In genomic region chr1:191071613-191072012, GRCm38 (mm10) we compare ENCODE assay signal across 42 mouse cellular contexts. TPM values are rescaled to one million over a fixed set of nuclear protein-coding genes. Genes with fewer than 3 reads are reported as not detected.
DNase-seq lines count a peak whose midpoint lies in the region; ATAC-seq and TF ChIP-seq lines count a peak whose summit lies in the region.
"Had no signal": no experiment of that assay in that cellular context is flagged by ENCODE, and none has a peak within 500 bp of the region (broad histone marks: within the 10 kb centered on the region; RNA-seq: fewer than 3 reads in every experiment).

No protein-coding gene starts in this region.

- no peaks in the 10 kb centered on the region for H3K9me3 ChIP-seq in liver, embryonic 13.5 days (replicated peaks)
- H3K9me3 ChIP-seq in liver, embryonic 11.5 days (ENCODE audit: control insufficient read depth, low read length): no peaks in the 10 kb centered on the region
- no peaks in the 10 kb centered on the region for H3K9me3 ChIP-seq in intestine, embryonic 16.5 days (ENCODE audit: control insufficient read depth, low read length)
- H3K9me3 ChIP-seq: heart, embryonic 13.5 days; hindbrain, embryonic 15.5 days; limb, embryonic 13.5 days; midbrain, embryonic 10.5 days; midbrain, embryonic 15.5 days had no signal

- DNase-seq in heart, adult 8-10 months (ENCODE audit: low spot score): peak; percentile 14
- no peak for DNase-seq in heart, adult 11 months
- DNase-seq in liver, embryonic 13.5 days: no peak
- no peak for DNase-seq in liver, embryonic 11.5 days (ENCODE audit: low spot score)
- DNase-seq in left cerebral cortex, postnatal 25 days (ENCODE audit: low spot score in 2 of 2): no peak
- no peak for DNase-seq in left cerebral cortex, adult 8-10 months (ENCODE audit: low spot score in 2 of 2)
- DNase-seq: adrenal gland, adult 8-10 months; cerebellum, adult 18-20 months; cerebellum, postnatal 14 days; gastrocnemius, adult 2 months; gastrocnemius, postnatal 36 days; heart, adult 2 months; heart, postnatal 10 days; kidney, postnatal 4 days; right cerebral cortex, adult 18-20 months; thymus, adult 2 months; thymus, postnatal 36 days had no signal

- no peak for TF ChIP-seq CTCF in small intestine, adult 2 months (IDR thresholded peaks at IDR 0.05; ENCODE audit: extremely low read depth, insufficient read length, insufficient replicate concordance, low read depth, low read length)

- WGBS in liver, embryonic 13.5 days (ENCODE audit: insufficient replicate concordance): 79% methylated on average over 6 of the region's 6 CpGs
- 83% methylated on average over 6 of the region's 6 CpGs for WGBS in liver, embryonic 11.5 days
- WGBS in intestine, embryonic 16.5 days: 65% methylated on average over 6 of the region's 6 CpGs
- WGBS in small intestine, adult 2 months: 41% methylated on average over 6 of the region's 6 CpGs

- H3K4me2 ChIP-seq in liver, embryonic 13.5 days: no peak overlapping the region
- H3K4me2 ChIP-seq in liver, embryonic 11.5 days: no peak overlapping the region
- peak overlapping the region; percentile 0; the same call in 1 of the 2 replicates for H3K4me2 ChIP-seq in intestine, embryonic 16.5 days (ENCODE audit: low read depth, low read length)
- H3K4me2 ChIP-seq: heart, embryonic 13.5 days; hindbrain, embryonic 15.5 days; limb, embryonic 13.5 days; midbrain, embryonic 15.5 days had no signal

- no peaks in the 10 kb centered on the region for H3K27me3 ChIP-seq in liver, embryonic 13.5 days
- no peaks in the 10 kb centered on the region for H3K27me3 ChIP-seq in liver, embryonic 11.5 days (replicated peaks; ENCODE audit: control insufficient read depth, insufficient read depth, low read length)
- H3K27me3 ChIP-seq in intestine, embryonic 16.5 days (replicated peaks; ENCODE audit: control insufficient read depth, insufficient read depth, low read length): no peaks in the 10 kb centered on the region
- H3K27me3 ChIP-seq in small intestine, adult 2 months (ENCODE audit: control insufficient read depth, insufficient read depth, low read length): no peaks in the 10 kb centered on the region
- H3K27me3 ChIP-seq: CH12.LX; heart, embryonic 13.5 days; hindbrain, embryonic 15.5 days; limb, embryonic 13.5 days; midbrain, embryonic 15.5 days had no signal

- peak overlapping the region; percentile 23; the same call in 1 of the 2 replicates for H3K27ac ChIP-seq in liver, embryonic 13.5 days
- no peak overlapping the region for H3K27ac ChIP-seq in liver, embryonic 11.5 days (ENCODE audit: low read depth, low read length)
- peak overlapping the region; percentile 85 for H3K27ac ChIP-seq in intestine, embryonic 16.5 days (ENCODE audit: low read length)
- H3K27ac ChIP-seq in small intestine, adult 2 months (ENCODE audit: insufficient read depth, low read depth, low read length): peak overlapping the region; percentile 83
- H3K27ac ChIP-seq: gastrocnemius, adult 2 months; heart, adult 2 months; hindbrain, embryonic 15.5 days; kidney, postnatal 0 days; limb, embryonic 13.5 days; midbrain, embryonic 10.5 days; midbrain, embryonic 15.5 days had no signal

- TF ChIP-seq POLR2A in small intestine, adult 2 months (IDR thresholded peaks at IDR 0.05; ENCODE audit: low read depth, low read length): no peak

- H3K4me3 ChIP-seq in liver, embryonic 13.5 days (replicated peaks): no peak overlapping the region
- no peak overlapping the region for H3K4me3 ChIP-seq in liver, embryonic 11.5 days (ENCODE audit: low read depth, low read length)
- H3K4me3 ChIP-seq in intestine, embryonic 16.5 days (ENCODE audit: low read length): no peak overlapping the region
- no peak overlapping the region for H3K4me3 ChIP-seq in small intestine, adult 2 months (ENCODE audit: low read depth, low read length)
- H3K4me3 ChIP-seq: erythroblast, embryonic 14.5 days; gastrocnemius, adult 2 months; heart, adult 2 months; heart, embryonic 13.5 days; hindbrain, embryonic 15.5 days; limb, embryonic 13.5 days; midbrain, embryonic 10.5 days; midbrain, embryonic 15.5 days had no signal

- no peak overlapping the region for H3K9ac ChIP-seq in liver, embryonic 13.5 days
- H3K9ac ChIP-seq in liver, embryonic 11.5 days (ENCODE audit: low read depth, low read length): no peak overlapping the region
- no peak overlapping the region for H3K9ac ChIP-seq in intestine, embryonic 16.5 days (ENCODE audit: low read depth, low read length)
- H3K9ac ChIP-seq: heart, embryonic 13.5 days; hindbrain, embryonic 15.5 days; limb, embryonic 13.5 days; midbrain, embryonic 15.5 days had no signal

- peaks cover 11% of the 10 kb centered on the region; the same call in 1 of the 2 replicates for H3K4me1 ChIP-seq in liver, embryonic 13.5 days (replicated peaks)
- no peaks in the 10 kb centered on the region for H3K4me1 ChIP-seq in liver, embryonic 11.5 days (replicated peaks; ENCODE audit: control insufficient read depth, insufficient read depth, low read length)
- peaks cover 7% of the 10 kb centered on the region; the same call in 1 of the 2 replicates for H3K4me1 ChIP-seq in intestine, embryonic 16.5 days (ENCODE audit: control insufficient read depth, insufficient read depth, low read length)
- H3K4me1 ChIP-seq in small intestine, adult 2 months (ENCODE audit: control insufficient read depth, insufficient read depth, insufficient read length, low read length): peaks cover 17% of the 10 kb centered on the region
- H3K4me1 ChIP-seq: hindbrain, embryonic 15.5 days; limb, embryonic 13.5 days; midbrain, embryonic 10.5 days; midbrain, embryonic 15.5 days had no signal

- peaks cover 99% of the 10 kb centered on the region for H3K36me3 ChIP-seq in liver, embryonic 13.5 days
- H3K36me3 ChIP-seq in liver, embryonic 11.5 days (ENCODE audit: control insufficient read depth, insufficient read depth, low read length): peaks cover 48% of the 10 kb centered on the region
- no peaks in the 10 kb centered on the region for H3K36me3 ChIP-seq in intestine, embryonic 16.5 days (ENCODE audit: control insufficient read depth, insufficient read depth, low read length)
- peaks cover 2% of the 10 kb centered on the region; the same call in 1 of the 2 replicates for H3K36me3 ChIP-seq in small intestine, adult 2 months (ENCODE audit: control insufficient read depth, insufficient read depth, low read length)
- H3K36me3 ChIP-seq: hindbrain, embryonic 15.5 days; midbrain, embryonic 15.5 days had no signal

- intact Hi-C loops in left cerebral cortex, postnatal 25 days (cut with DNase I): no loop called here

- ATAC-seq in liver, embryonic 13.5 days (ENCODE audit: low read depth): no peak
- no peak for ATAC-seq in liver, embryonic 11.5 days (replicated peaks; ENCODE audit: low FRiP score)
- ATAC-seq in intestine, embryonic 16.5 days: peak; percentile 68
- ATAC-seq: forebrain, embryonic 16.5 days; midbrain, embryonic 15.5 days had no signal

RNA-seq across cellular contexts. Expression of gene Nsl1, which starts 8.8 kb away (rescaled TPM):
- total RNA-seq in heart, adult 8-10 months (2022): under 1 TPM; 0.19 to 0.79 (median 0.34) TPM
- polyA plus RNA-seq in liver, embryonic 13.5 days (2015; fragmentation: Nextera tagmentation; extraction: Ambion mirVana): 16.7 and 18.1 TPM in 2 replicates
- polyA plus RNA-seq in liver, embryonic 11.5 days (2014; fragmentation: Nextera tagmentation; extraction: Ambion mirVana): 27.7 and 30.7 TPM in 2 replicates
- polyA plus RNA-seq in intestine, embryonic 16.5 days (2015; fragmentation: Nextera tagmentation; extraction: Ambion mirVana): 14.0 and 16.2 TPM in 2 replicates
- polyA plus RNA-seq in small intestine, adult 2 months (2012; rRNA removed): 1.4 and 1.6 TPM in 2 replicates
- under 1 TPM; 0.32 to 0.69 TPM for total RNA-seq in left cerebral cortex, postnatal 25 days (2021)
- total RNA-seq in left cerebral cortex, adult 8-10 months (2022): 1 to 10 TPM in 1 of 4 experiments, under 1 TPM in 3; 0.37 to 1.3 (median 0.55) TPM

RNA-seq across cellular contexts. Expression of gene Tatdn3, which starts 8.9 kb away (rescaled TPM):
- total RNA-seq in heart, adult 8-10 months (2022): 10 to 100 TPM in 3 of 4 experiments, 1 to 10 TPM in 1; 9.6 to 17.8 (median 12.1) TPM
- 8.6 and 10.3 TPM in 2 replicates for polyA plus RNA-seq in liver, embryonic 13.5 days (2015; fragmentation: Nextera tagmentation; extraction: Ambion mirVana)
- 14.4 and 17.2 TPM in 2 replicates for polyA plus RNA-seq in liver, embryonic 11.5 days (2014; fragmentation: Nextera tagmentation; extraction: Ambion mirVana)
- 13.4 and 13.9 TPM in 2 replicates for polyA plus RNA-seq in intestine, embryonic 16.5 days (2015; fragmentation: Nextera tagmentation; extraction: Ambion mirVana)
- polyA plus RNA-seq in small intestine, adult 2 months (2012; rRNA removed): 0.65 and 2.0 TPM in 2 replicates
- total RNA-seq in left cerebral cortex, postnatal 25 days (2021): 10 to 100 TPM; 26.6 to 27.1 TPM
- 10 to 100 TPM; 28.7 to 35.8 (median 31.9) TPM for total RNA-seq in left cerebral cortex, adult 8-10 months (2022)

RNA-seq across cellular contexts. Expression of gene Batf3, which starts 26.0 kb away (rescaled TPM):
- total RNA-seq in heart, adult 8-10 months (2022): under 1 TPM in 3 of 4 experiments, not detected in 1; 0.49 to 0.75 (median 0.69) TPM
- 2.6 and 3.1 TPM in 2 replicates for polyA plus RNA-seq in liver, embryonic 13.5 days (2015; fragmentation: Nextera tagmentation; extraction: Ambion mirVana)
- 5.7 and 6.0 TPM in 2 replicates for polyA plus RNA-seq in liver, embryonic 11.5 days (2014; fragmentation: Nextera tagmentation; extraction: Ambion mirVana)
- polyA plus RNA-seq in intestine, embryonic 16.5 days (2015; fragmentation: Nextera tagmentation; extraction: Ambion mirVana): 8.4 and 9.0 TPM in 2 replicates
- polyA plus RNA-seq in small intestine, adult 2 months (2012; rRNA removed): 5.7 and 11.5 TPM in 2 replicates
- 1 to 10 TPM; 1.2 to 1.9 TPM for total RNA-seq in left cerebral cortex, postnatal 25 days (2021)
- total RNA-seq in left cerebral cortex, adult 8-10 months (2022): 1 to 10 TPM in 3 of 4 experiments, under 1 TPM in 1; 0.89 to 5.4 (median 3.9) TPM
- total RNA-seq: gastrocnemius, postnatal 36 days; hematopoietic stem cell, adult 5-6 weeks had no signal

RNA-seq across cellular contexts. Expression of gene Spata45, which starts 35.2 kb away (rescaled TPM):
- total RNA-seq in heart, adult 8-10 months (2022): not detected
- not detected in 2 replicates for polyA plus RNA-seq in liver, embryonic 13.5 days (2015; fragmentation: Nextera tagmentation; extraction: Ambion mirVana)
- polyA plus RNA-seq in liver, embryonic 11.5 days (2014; fragmentation: Nextera tagmentation; extraction: Ambion mirVana): not detected in 2 replicates
- 0.61 TPM in 1 of 2 replicates, not detected in the other for polyA plus RNA-seq in intestine, embryonic 16.5 days (2015; fragmentation: Nextera tagmentation; extraction: Ambion mirVana)
- polyA plus RNA-seq in small intestine, adult 2 months (2012; rRNA removed): not detected in 2 replicates
- total RNA-seq in left cerebral cortex, postnatal 25 days (2021): not detected
- total RNA-seq in left cerebral cortex, adult 8-10 months (2022): not detected
- total RNA-seq: adrenal gland, adult 8-10 months; CH12.LX; gastrocnemius, adult 2 months; gastrocnemius, postnatal 36 days; heart, adult 2 months; heart, postnatal 10 days; hematopoietic stem cell, adult 5-6 weeks; layer of hippocampus, postnatal 10 days; left cerebral cortex, adult 18-20 months; left cerebral cortex, postnatal 36 days; neutrophil, adult 5-6 weeks had no signal
- polyA plus RNA-seq: C2C12; cortical plate, adult 2 months; embryonic facial prominence, embryonic 14.5 days; erythroblast, embryonic 14.5 days; forebrain, embryonic 11.5 days; forebrain, embryonic 16.5 days; heart, adult 2 months; heart, embryonic 13.5 days; hindbrain, embryonic 15.5 days; intestine, embryonic 14.5 days; kidney, postnatal 0 days; limb, embryonic 13.5 days; liver, embryonic 16.5 days; lung, embryonic 16.5 days; midbrain, embryonic 10.5 days; midbrain, embryonic 15.5 days; neural tube, embryonic 11.5 days; spleen, adult 2 months; thymus, adult 2 months had no signal

RNA-seq across cellular contexts. Expression of gene Flvcr1, which starts 45.7 kb away (rescaled TPM):
- 1 to 10 TPM; 3.5 to 6.5 (median 4.0) TPM for total RNA-seq in heart, adult 8-10 months (2022)
- polyA plus RNA-seq in liver, embryonic 13.5 days (2015; fragmentation: Nextera tagmentation; extraction: Ambion mirVana): 4.3 and 5.0 TPM in 2 replicates
- polyA plus RNA-seq in liver, embryonic 11.5 days (2014; fragmentation: Nextera tagmentation; extraction: Ambion mirVana): 11.8 and 12.1 TPM in 2 replicates
- 8.4 and 14.2 TPM in 2 replicates for polyA plus RNA-seq in intestine, embryonic 16.5 days (2015; fragmentation: Nextera tagmentation; extraction: Ambion mirVana)
- polyA plus RNA-seq in small intestine, adult 2 months (2012; rRNA removed): 37.3 and 86.3 TPM in 2 replicates
- total RNA-seq in left cerebral cortex, postnatal 25 days (2021): 10 to 100 TPM; 13.0 to 15.3 TPM
- 10 to 100 TPM; 12.5 to 15.3 (median 14.3) TPM for total RNA-seq in left cerebral cortex, adult 8-10 months (2022)
